19 mouse cellular contexts compared by ENCODE assay signal in the genomic region with DNA sequence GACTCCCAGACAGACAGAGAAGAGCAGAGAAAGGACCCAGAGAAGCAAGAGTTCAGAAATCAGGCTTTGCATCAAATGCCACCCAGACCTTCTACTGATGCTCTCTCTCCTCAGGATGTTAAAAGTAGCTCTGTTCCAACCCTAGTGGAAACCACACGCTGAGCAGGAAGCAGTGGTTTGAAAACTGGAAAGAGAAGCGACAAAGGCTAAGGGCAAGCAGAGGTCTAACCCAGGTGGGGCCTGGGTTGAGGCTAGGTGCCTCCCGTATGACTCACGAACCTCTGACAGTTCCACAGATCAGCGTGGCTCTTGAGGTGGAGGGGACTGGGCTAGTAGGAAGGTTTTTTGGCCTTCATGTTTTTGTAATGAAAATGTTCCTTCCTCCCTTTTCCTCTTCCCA. TPM values are rescaled to one million over a fixed set of nuclear protein-coding genes. Genes with fewer than 3 reads are reported as not detected.
DNase-seq lines count a peak whose midpoint lies in the region; ATAC-seq and TF ChIP-seq lines count a peak whose summit lies in the region.
"Had no signal": no experiment of that assay in that cellular context is flagged by ENCODE, and none has a peak within 500 bp of the region (broad histone marks: within the 10 kb centered on the region; RNA-seq: fewer than 3 reads in every experiment).

No protein-coding gene starts in this region.

- no peak for ATAC-seq in liver, embryonic 12.5 days
- ATAC-seq: midbrain, embryonic 16.5 days had no signal

- no peak overlapping the region for H3K4me3 ChIP-seq in bone marrow, adult 2 months (replicated peaks; ENCODE audit: control insufficient read depth, low read depth, low read length)
- no peak overlapping the region for H3K4me3 ChIP-seq in layer of hippocampus, adult 2 months
- no peak overlapping the region for H3K4me3 ChIP-seq in liver, embryonic 12.5 days
- H3K4me3 ChIP-seq: embryonic facial prominence, embryonic 15.5 days; hindbrain, embryonic 12.5 days; limb, embryonic 12.5 days; neural tube, embryonic 13.5 days had no signal

- peaks cover 24% of the 10 kb centered on the region for H3K27me3 ChIP-seq in liver, embryonic 12.5 days (replicated peaks)
- H3K27me3 ChIP-seq: embryonic facial prominence, embryonic 15.5 days; hindbrain, embryonic 12.5 days; limb, embryonic 12.5 days had no signal

- no peaks in the 10 kb centered on the region for H3K36me3 ChIP-seq in liver, embryonic 12.5 days
- H3K36me3 ChIP-seq: embryonic facial prominence, embryonic 15.5 days; hindbrain, embryonic 12.5 days; limb, embryonic 12.5 days; neural tube, embryonic 13.5 days had no signal

- 14% methylated on average over 5 of the region's 5 CpGs for WGBS in bone marrow, adult 2 months
- 61% methylated on average over 5 of the region's 5 CpGs for WGBS in liver, embryonic 12.5 days (ENCODE audit: insufficient replicate concordance)

- no peak overlapping the region for H3K4me2 ChIP-seq in liver, embryonic 12.5 days
- H3K4me2 ChIP-seq: embryonic facial prominence, embryonic 15.5 days; hindbrain, embryonic 12.5 days; limb, embryonic 12.5 days; neural tube, embryonic 13.5 days had no signal

- H3K27ac ChIP-seq in bone marrow, adult 2 months (ENCODE audit: control insufficient read depth, insufficient read depth, low read depth, low read length, poor library complexity): peak overlapping the region; percentile 65
- H3K27ac ChIP-seq in layer of hippocampus, adult 2 months: no peak overlapping the region
- H3K27ac ChIP-seq in liver, embryonic 12.5 days: no peak overlapping the region
- H3K27ac ChIP-seq: embryonic facial prominence, embryonic 15.5 days; hindbrain, embryonic 12.5 days; limb, embryonic 12.5 days; liver, embryonic 14.5 days; neural tube, embryonic 13.5 days had no signal

- no peaks in the 10 kb centered on the region for H3K9me3 ChIP-seq in liver, embryonic 12.5 days (replicated peaks)
- H3K9me3 ChIP-seq: embryonic facial prominence, embryonic 15.5 days; hindbrain, embryonic 12.5 days; limb, embryonic 12.5 days; neural tube, embryonic 13.5 days had no signal

- H3K4me1 ChIP-seq in bone marrow, adult 2 months (ENCODE audit: control insufficient read depth, insufficient read depth, low read length): peaks cover 6% of the 10 kb centered on the region; the same call in 1 of the 2 replicates
- peaks cover 43% of the 10 kb centered on the region for H3K4me1 ChIP-seq in liver, embryonic 12.5 days

- no peak for TF ChIP-seq CTCF in bone marrow, adult 2 months (IDR thresholded peaks at IDR 0.05; ENCODE audit: control insufficient read depth, insufficient read depth, low read length)
- TF ChIP-seq CTCF in layer of hippocampus, adult 2 months (conservative IDR thresholded peaks at IDR 0.05): no peak

- no peak for TF ChIP-seq POLR2A in bone marrow, adult 2 months (IDR thresholded peaks at IDR 0.05; ENCODE audit: borderline replicate concordance, control insufficient read depth, low read depth, low read length)

- H3K9ac ChIP-seq in liver, embryonic 12.5 days: no peak overlapping the region
- H3K9ac ChIP-seq: embryonic facial prominence, embryonic 15.5 days; hindbrain, embryonic 12.5 days; limb, embryonic 12.5 days; liver, embryonic 14.5 days; neural tube, embryonic 13.5 days had no signal

- peak; percentile 77 for DNase-seq in CD4-positive, CD25-positive, alpha-beta regulatory T cell, adult 2 months (ENCODE audit: low read depth, low spot score)
- peak; percentile 87 for DNase-seq in naive thymus-derived CD4-positive, alpha-beta T cell, adult 2 months (ENCODE audit: low read depth)
- peak; percentile 63 for DNase-seq in thymus, postnatal 25 days
- no peak for DNase-seq in right cerebral cortex, postnatal 25 days
- no peak for DNase-seq in layer of hippocampus, adult 2 months (ENCODE audit: low spot score in 2 of 2)
- DNase-seq: adrenal gland, adult 8-10 months; cerebellum, adult 18-20 months; gastrocnemius, postnatal 25 days; kidney, adult 11 months; kidney, postnatal 10 days; right cerebral cortex, postnatal 4 days had no signal

RNA-seq across cellular contexts. Expression of gene Fam207a, which starts 4.9 kb away (rescaled TPM):
- polyA plus RNA-seq in bone marrow, adult 2 months (2011; ENCODE audit: insufficient read depth, insufficient read length, low replicate concordance, missing spikeins): 12.3 and 29.2 TPM in 2 replicates
- 10 to 100 TPM; 32.8 to 35.2 TPM for total RNA-seq in layer of hippocampus, adult 2 months (2021)
- 32.7 and 33.7 TPM in 2 replicates for polyA plus RNA-seq in liver, embryonic 12.5 days (2016; fragmentation: Nextera tagmentation; extraction: Ambion mirVana)

RNA-seq across cellular contexts. Expression of gene Itgb2, which starts 9.6 kb away (rescaled TPM):
- 27.2 and 69.1 TPM in 2 replicates for polyA plus RNA-seq in bone marrow, adult 2 months (2011; ENCODE audit: insufficient read depth, insufficient read length, low replicate concordance, missing spikeins)
- 1 to 10 TPM; 3.3 to 4.6 TPM for total RNA-seq in layer of hippocampus, adult 2 months (2021)
- polyA plus RNA-seq in liver, embryonic 12.5 days (2016; fragmentation: Nextera tagmentation; extraction: Ambion mirVana): 13.5 and 13.9 TPM in 2 replicates

Comparison
In these comparisons a context has a peak if more than half of its experiments do, and no peak if none do; other contexts are left out.
1. DNase-seq: peak in CD4-positive, CD25-positive, alpha-beta regulatory T cell, adult 2 months (single experiment), naive thymus-derived CD4-positive, alpha-beta T cell, adult 2 months (single experiment) and thymus, postnatal 25 days (single experiment); none in right cerebral cortex, postnatal 25 days (single experiment) and layer of hippocampus, adult 2 months (0 of 2).